Mouse (Mus musculus): ENCODE measurements at regions not wholly inside any gene's neighbourhood (a gene's known extent, or its start where the extent isn't known, plus 50 kb on each side); places are given as distances from the start of the nearest gene placed in this dataset.
"Not testable (repeated sequence)": the region's sequence is repeated elsewhere in the genome, so short reads cannot be mapped to it uniquely, and the experiment has no call there.

- DNase-seq, result no peak
These were observed 824.6 kb downstream of the Basp1 start for GRCm38 (mm10) chr15:24588943-24589342.

- DNase-seq, result no peak
These were observed 846.6 kb downstream of the Basp1 start for GRCm38 (mm10) chr15:24566981-24567380.

GRCm38 (mm10) chr15:24556806-24557205 is 856.8 kb downstream of the Basp1 start:
- no peak for DNase-seq

- DNase-seq, result no peak
These were observed 863.5 kb downstream of the Basp1 start for GRCm38 (mm10) chr15:24550108-24550507.

GRCm38 (mm10) chr15:24530065-24530464 is 883.5 kb downstream of the Basp1 start:
- DNase-seq, result no peak

- no peak for DNase-seq
These were observed 886.2 kb downstream of the Basp1 start for GRCm38 (mm10) chr15:24527379-24527778.

GRCm38 (mm10) chr15:24513926-24514325 is 899.6 kb downstream of the Basp1 start:
- DNase-seq, result no peak

GRCm38 (mm10) chr15:24501907-24502559 is 911.5 kb downstream of the Basp1 start:
- no peak for DNase-seq

GRCm38 (mm10) chr15:24486235-24486634 is 927.3 kb downstream of the Basp1 start:
- DNase-seq, result no peak

GRCm38 (mm10) chr15:24468239-24468638 is 945.3 kb downstream of the Basp1 start:
- DNase-seq, result no peak

GRCm38 (mm10) chr15:24457726-24458125 is 955.8 kb downstream of the Basp1 start:
- DNase-seq, result no peak

GRCm38 (mm10) chr15:24433083-24433482 is 980.5 kb downstream of the Basp1 start:
- DNase-seq, result no peak

- no peak for DNase-seq
These were observed 984.4 kb downstream of the Basp1 start for GRCm38 (mm10) chr15:24429154-24429553.

- DNase-seq, result no peak
These were observed 991.1 kb downstream of the Basp1 start for GRCm38 (mm10) chr15:24422333-24422942.

- no peak for DNase-seq
These were observed 993.8 kb downstream of the Basp1 start for GRCm38 (mm10) chr15:24419736-24420135.

- DNase-seq, result no peak
These were observed 994.4 kb downstream of the Basp1 start for GRCm38 (mm10) chr15:24419186-24419585.

- DNase-seq, result no peak
These were observed 1005.9 kb downstream of the Basp1 start for GRCm38 (mm10) chr15:24407691-24408090.

GRCm38 (mm10) chr15:24405305-24405704 is 1008.3 kb downstream of the Basp1 start:
- DNase-seq, result no peak

- DNase-seq, result no peak
These were observed 1013.5 kb downstream of the Basp1 start for GRCm38 (mm10) chr15:24400088-24400487.

- DNase-seq, result no peak
These were observed 1055.2 kb downstream of the Basp1 start for GRCm38 (mm10) chr15:24358398-24358797.

- DNase-seq, result no peak
These were observed 1064.5 kb downstream of the Basp1 start for GRCm38 (mm10) chr15:24348975-24349560.

GRCm38 (mm10) chr15:24335876-24336275 is 1077.7 kb downstream of the Basp1 start:
- not testable (repeated sequence) for DNase-seq

- not testable (repeated sequence) for DNase-seq
These were observed 1110.4 kb downstream of the Basp1 start for GRCm38 (mm10) chr15:24303123-24303522.

GRCm38 (mm10) chr15:24297236-24297635 is 1116.3 kb downstream of the Basp1 start:
- DNase-seq, result no peak
